Mouse (Mus musculus) liver, postnatal 0 days (tissue): Measurements from ENCODE around the gene Jakmip3. TPM values are rescaled to one million over a fixed set of nuclear protein-coding genes. Genes with fewer than 3 reads are reported as not detected.
A peak's percentile ranks its signal among the peaks of the same experiment; 100 is the strongest.

Source experiments
- ATAC-seq: fragments of 200-750 bp; cut with Nextera tagmentation; 2 replicates; pipeline ENCODE4 v1.8.0; 2017; ENCODE audit warnings: mild to moderate bottlenecking, moderate library complexity
- DNase-seq: peaks from one replicate; pipeline ENCODE4 v3.0.0-alpha.2; 2016
- H3K27ac ChIP-seq: fragments of 300-500 bp; sonication (generic); 2 replicates; pipeline ENCODE4 v1.5.1; 2014; ENCODE audit warnings: antibody characterized with exemption, moderate library complexity, mild to moderate bottlenecking, low read depth
- H3K27me3 ChIP-seq: fragments of 300-500 bp; sonication (generic); 2 replicates; pipeline ENCODE4 v1.6.1; 2014; ENCODE audit warnings: low read length, control low read depth, mixed read lengths; ENCODE audit not compliant: insufficient read depth
- H3K36me3 ChIP-seq: fragments of 300-500 bp; sonication (generic); replicated peaks from 2 replicates; pipeline ENCODE4 v1.6.1; 2014; ENCODE audit warnings: mild to moderate bottlenecking, control low read depth, low read length, moderate library complexity, mixed read lengths; ENCODE audit not compliant: insufficient read depth
- H3K4me1 ChIP-seq: fragments of 300-500 bp; sonication (generic); 2 replicates; pipeline ENCODE4 v1.6.1; 2014; ENCODE audit warnings: antibody characterized with exemption, mild to moderate bottlenecking, control low read depth; ENCODE audit not compliant: insufficient read depth
- H3K4me2 ChIP-seq: fragments of 300-500 bp; sonication (generic); 2 replicates; pipeline ENCODE4 v1.6.1; 2014; ENCODE audit warnings: low read depth, mild to moderate bottlenecking, low read length, moderate library complexity, mixed read lengths
- H3K4me3 ChIP-seq: fragments of 300-500 bp; sonication (generic); 2 replicates; pipeline ENCODE4 v1.5.1; 2014; ENCODE audit warnings: low read depth, low read length
- H3K9ac ChIP-seq: fragments of 300-500 bp; sonication (generic); replicated peaks from 2 replicates; pipeline ENCODE4 v1.6.1; 2014; ENCODE audit warnings: mild to moderate bottlenecking, moderate library complexity
- H3K9me3 ChIP-seq: fragments of 300-500 bp; sonication (generic); 2 replicates; pipeline ENCODE4 v1.6.1; 2016; ENCODE audit warnings: mild to moderate bottlenecking, control low read depth, low read length, mixed read lengths
- CTCF ChIP-seq: sonication (generic); IDR thresholded peaks from 2 replicates; pipeline ENCODE4 v1.5.1; 2016; ENCODE audit warnings: antibody characterized with exemption, low read depth
- EP300 ChIP-seq: IDR thresholded peaks from 2 replicates; pipeline ENCODE4 v1.6.1; 2016; ENCODE audit warnings: antibody characterized with exemption, low read depth, mild to moderate bottlenecking
- whole genome bisulfite sequencing: fragments of 180-500 bp; shearing (Covaris S2); extraction: QIAGEN DNeasy Blood & Tissue Kit; methylation state at CpG from one replicate; pipeline ENCODE4 v1.1.7; 2014; ENCODE audit not compliant: insufficient replicate concordance; 5-methylcytosine and 5-hydroxymethylcytosine counted together
- polyA plus RNA-seq: library from polyadenylated mRNA; unstranded; fragments of >200 nt; fragmentation: Nextera tagmentation; extraction: Ambion mirVana; gene quantifications from 2 replicates; pipeline ENCODE4 v1.2.1, GENCODE M21; 2015

Gene Jakmip3
- polyA plus RNA-seq, 1 experiment from 2014 or later: not detected

GRCm38 (mm10) chr7:138907976-138908375 is 32.6 kb upstream of the Jakmip3 start:
- Histone ChIP-seq H3K4me3 (peak overlapping the region; percentile 86), H3K36me3 (no peaks in the 10 kb centered on the region; the same call in 1 of the 2 replicates), H3K4me1 (peaks cover 25% of the 10 kb centered on the region), H3K27ac (peak overlapping the region; percentile 97), H3K27me3 (no peaks in the 10 kb centered on the region), H3K4me2 (peak overlapping the region; percentile 85), H3K9ac (peak overlapping the region; percentile 97), H3K9me3 (no peaks in the 10 kb centered on the region)
- TF ChIP-seq EP300 (peak; percentile 47), CTCF (no peak)
- 68% methylated on average over 5 of the region's 5 CpGs for WGBS
- ATAC-seq (no peak), DNase-seq (peak; percentile 38)

- no peak for ATAC-seq
- Histone ChIP-seq H3K9ac (peak overlapping the region; percentile 97), H3K36me3 (no peaks in the 10 kb centered on the region; the same call in 1 of the 2 replicates), H3K9me3 (no peaks in the 10 kb centered on the region), H3K4me3 (peak overlapping the region; percentile 86), H3K27ac (peak overlapping the region; percentile 97), H3K27me3 (no peaks in the 10 kb centered on the region), H3K4me1 (peaks cover 25% of the 10 kb centered on the region), H3K4me2 (peak overlapping the region; percentile 85)
- TF ChIP-seq EP300 (no peak), CTCF (no peak)
- WGBS: 10% methylated on average over 10 of the region's 10 CpGs
- no peak for DNase-seq
Measured at GRCm38 (mm10) chr7:138908768-138909276, 31.7 kb upstream of the Jakmip3 start.

DNA sequence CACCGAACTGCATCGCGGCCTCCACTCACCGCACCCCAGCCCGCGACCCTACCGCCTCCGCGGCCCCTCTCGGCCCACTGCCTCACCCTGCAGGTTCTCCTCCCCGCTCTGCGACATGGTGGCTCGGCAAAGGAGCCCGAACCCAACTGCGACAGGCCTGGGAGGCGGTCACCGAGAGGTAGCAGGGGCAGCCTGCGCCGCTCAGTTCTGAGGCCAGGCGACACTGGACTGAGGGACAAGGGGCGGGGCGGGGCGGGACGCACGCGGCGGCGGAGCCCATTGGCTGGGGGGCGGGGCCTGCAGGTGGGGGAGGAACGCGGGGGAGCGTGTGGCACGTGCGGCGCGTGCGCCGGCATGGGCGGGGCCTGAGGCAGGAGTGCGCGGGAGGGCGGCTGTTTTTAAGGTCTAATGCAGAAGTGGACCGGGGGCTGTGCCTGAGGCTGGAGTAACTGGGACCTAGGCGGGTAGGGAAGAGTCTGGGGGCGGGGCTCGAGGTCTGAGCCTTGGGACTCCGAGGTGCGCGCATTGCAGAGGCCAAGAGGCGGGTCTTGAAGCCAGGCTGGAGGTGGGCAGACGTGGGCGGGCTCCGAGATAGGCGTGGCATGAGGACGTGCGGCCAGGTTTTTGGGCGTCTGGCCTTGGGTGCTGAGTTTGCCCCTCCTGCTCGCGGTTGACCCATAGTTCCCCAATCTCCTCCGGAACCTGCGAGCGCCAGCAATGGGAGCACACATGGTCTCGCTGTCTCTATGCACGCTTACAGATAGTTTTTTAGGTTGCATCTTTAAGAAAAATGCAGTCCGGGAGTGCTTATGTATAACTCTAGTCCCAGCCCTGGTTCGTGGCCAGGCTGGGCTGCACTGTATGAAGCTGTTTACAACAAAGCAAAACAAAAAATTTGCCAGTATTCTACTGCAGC is 31.0 kb upstream of the Jakmip3 start, which contains the start of gene Bnip3:
Bnip3 (minus strand) TSS at position 243 of the 916 bp plus-strand sequence.
- Histone ChIP-seq H3K4me1 (peaks cover 29% of the 10 kb centered on the region), H3K36me3 (no peaks in the 10 kb centered on the region; the same call in 1 of the 2 replicates), H3K27ac (peak within 1 kb of the TSS; percentile 97), H3K4me3 (peak within 1 kb of the TSS; percentile 86), H3K4me2 (peak within 1 kb of the TSS; percentile 85), H3K27me3 (no peaks in the 10 kb centered on the region), H3K9me3 (no peaks in the 10 kb centered on the region), H3K9ac (peak within 1 kb of the TSS; percentile 97)
- WGBS: under 1% methylated on average over 54 of the region's 66 CpGs
- DNase-seq: peak; percentile 98
- no peak for TF ChIP-seq CTCF
- peak; percentile 23; the same call in 1 of the 2 replicates for TF ChIP-seq EP300
- peak; percentile 85 for ATAC-seq

GRCm38 (mm10) chr7:138910193-138910562 is 30.4 kb upstream of the Jakmip3 start:
- no peaks in the 10 kb centered on the region for H3K9me3 ChIP-seq
- H3K4me3 ChIP-seq: peak overlapping the region; percentile 86
- TF ChIP-seq EP300 (no peak), CTCF (no peak)
- H3K27me3 ChIP-seq: no peaks in the 10 kb centered on the region
- 21% methylated on average over 7 of the region's 7 CpGs for WGBS
- peak overlapping the region; percentile 58 for H3K9ac ChIP-seq
- ATAC-seq: no peak
- H3K27ac ChIP-seq: peak overlapping the region; percentile 97
- no peak for DNase-seq
- peaks cover 25% of the 10 kb centered on the region for H3K4me1 ChIP-seq
- H3K4me2 ChIP-seq: peak overlapping the region; percentile 85
- H3K36me3 ChIP-seq: no peaks in the 10 kb centered on the region

DNA sequence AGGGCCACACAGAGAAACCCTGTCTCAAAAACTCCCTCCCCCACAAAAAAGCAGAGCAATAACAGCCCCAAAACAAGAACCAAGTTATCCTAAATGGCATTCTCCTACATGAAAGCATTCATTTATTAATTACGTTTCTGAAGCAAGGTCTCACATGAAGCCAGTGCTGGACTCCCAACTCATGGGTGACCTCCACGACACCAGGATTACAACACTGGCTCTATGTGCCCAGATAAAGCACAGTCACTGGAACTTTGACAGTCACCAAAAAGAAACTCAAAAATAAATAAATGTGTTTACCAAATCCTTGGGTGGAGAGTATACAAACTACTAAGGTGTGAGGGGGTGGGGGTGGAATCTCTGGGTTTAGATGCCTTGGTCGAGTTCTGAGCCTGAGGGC is 26.9 kb upstream of the Jakmip3 start:
- no peak for DNase-seq
- no peak overlapping the region for H3K4me3 ChIP-seq
- no peaks in the 10 kb centered on the region for H3K36me3 ChIP-seq
- TF ChIP-seq CTCF (no peak), EP300 (no peak)
- no peak overlapping the region for H3K4me2 ChIP-seq
- no peak for ATAC-seq
- no peaks in the 10 kb centered on the region for H3K9me3 ChIP-seq
- peaks cover 18% of the 10 kb centered on the region for H3K4me1 ChIP-seq
- no peaks in the 10 kb centered on the region for H3K27me3 ChIP-seq
- 45% methylated on average over 3 of the region's 3 CpGs for WGBS
- no peak overlapping the region for H3K9ac ChIP-seq
- H3K27ac ChIP-seq: peak overlapping the region; percentile 67
